Mouse (Mus musculus) adipocyte (in vitro differentiated cells): ENCODE data around the gene Nolc1.
"Not testable (repeated sequence)": the region's sequence is repeated elsewhere in the genome, so short reads cannot be mapped to it uniquely, and the experiment has no call there.

ENCODE experiments used
- DNase-seq: peaks from one replicate; pipeline ENCODE4 v3.0.0-alpha.2; 2016; ENCODE audit warnings: low spot score

Gene Nolc1

DNA sequence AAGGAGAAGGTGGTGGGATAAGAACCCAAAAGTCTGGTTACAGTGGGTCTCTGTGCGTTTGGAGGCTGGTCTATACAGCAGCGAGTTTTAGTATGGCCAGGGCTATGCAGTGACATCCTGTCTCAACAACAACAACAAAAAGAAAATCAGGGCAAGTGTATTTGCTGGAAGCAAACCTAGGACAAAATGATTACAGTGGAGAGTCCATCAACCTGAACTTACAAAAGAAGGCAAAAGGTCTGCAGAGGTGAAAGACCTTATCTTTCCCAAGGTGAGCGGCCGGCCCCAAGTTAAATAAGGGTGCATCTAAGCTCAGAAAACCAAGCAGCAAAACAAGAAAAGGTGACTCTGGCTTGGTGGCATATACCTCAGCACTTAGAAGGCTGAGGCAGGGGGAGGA lies 16.0 kb downstream of the Nolc1 start:
- DNase-seq, result no peak

- DNase-seq, result no peak
These were observed 18.5 kb downstream of the Nolc1 start for GRCm38 (mm10) chr19:46094144-46094543.

DNA sequence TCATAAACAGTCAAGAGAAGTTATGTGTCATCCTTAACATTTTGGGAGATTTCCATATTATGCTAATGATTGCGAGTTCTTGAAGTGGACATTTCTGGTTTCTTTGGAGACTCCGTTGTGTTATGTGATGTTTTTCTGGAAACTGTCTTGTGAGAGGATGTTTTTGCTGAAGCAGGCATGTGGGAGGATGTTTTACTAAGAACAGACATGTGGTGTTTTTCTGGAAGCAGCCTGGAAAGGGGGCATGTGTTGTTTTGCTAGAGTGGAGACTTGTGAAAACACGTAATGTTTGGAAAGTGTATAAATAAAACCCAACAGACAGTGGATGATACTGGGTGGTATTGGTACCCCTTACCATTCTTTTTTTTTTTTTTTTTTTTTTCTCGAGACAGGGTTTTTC lies 19.6 kb downstream of the Nolc1 start:
- no peak for DNase-seq

DNA sequence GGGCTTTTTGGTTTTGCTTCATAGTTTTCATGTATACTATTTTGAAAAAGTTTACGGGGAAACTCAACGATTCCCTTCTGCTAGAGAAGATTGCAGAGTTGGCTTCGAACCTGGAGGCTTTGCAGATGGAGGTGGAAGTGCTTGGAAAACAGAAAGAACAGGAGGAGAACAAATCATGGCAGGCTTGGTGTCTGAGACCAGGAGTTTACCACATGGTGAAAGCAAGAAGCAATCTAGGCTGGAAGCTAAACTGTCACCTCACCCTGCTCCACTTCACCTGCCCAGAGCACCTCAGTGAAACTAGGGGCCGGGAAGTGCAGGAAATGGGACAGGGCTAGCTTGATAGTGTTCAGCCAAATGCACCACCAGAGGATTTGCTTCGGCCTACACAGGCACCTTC lies 20.7 kb downstream of the Nolc1 start:
- DNase-seq, result no peak

DNA sequence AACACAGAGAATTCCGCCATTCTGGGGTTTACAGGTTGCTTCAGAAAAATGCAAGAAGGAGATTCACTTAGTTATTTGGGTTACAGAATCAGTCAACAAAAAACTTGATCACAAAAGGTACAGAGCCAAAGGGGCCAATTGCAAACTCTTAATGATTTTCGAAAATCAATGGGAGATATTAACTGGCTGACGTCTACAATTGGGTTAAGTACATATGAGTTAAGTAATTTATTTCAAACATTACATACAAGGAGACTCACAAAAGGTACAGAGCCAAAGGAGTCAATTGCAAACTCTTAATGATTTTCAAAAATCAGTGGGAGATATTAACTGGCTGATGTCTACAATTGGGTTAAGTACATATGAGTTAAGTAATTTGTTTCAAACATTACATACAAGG lies 23.9 kb downstream of the Nolc1 start:
- DNase-seq, result no peak

DNA sequence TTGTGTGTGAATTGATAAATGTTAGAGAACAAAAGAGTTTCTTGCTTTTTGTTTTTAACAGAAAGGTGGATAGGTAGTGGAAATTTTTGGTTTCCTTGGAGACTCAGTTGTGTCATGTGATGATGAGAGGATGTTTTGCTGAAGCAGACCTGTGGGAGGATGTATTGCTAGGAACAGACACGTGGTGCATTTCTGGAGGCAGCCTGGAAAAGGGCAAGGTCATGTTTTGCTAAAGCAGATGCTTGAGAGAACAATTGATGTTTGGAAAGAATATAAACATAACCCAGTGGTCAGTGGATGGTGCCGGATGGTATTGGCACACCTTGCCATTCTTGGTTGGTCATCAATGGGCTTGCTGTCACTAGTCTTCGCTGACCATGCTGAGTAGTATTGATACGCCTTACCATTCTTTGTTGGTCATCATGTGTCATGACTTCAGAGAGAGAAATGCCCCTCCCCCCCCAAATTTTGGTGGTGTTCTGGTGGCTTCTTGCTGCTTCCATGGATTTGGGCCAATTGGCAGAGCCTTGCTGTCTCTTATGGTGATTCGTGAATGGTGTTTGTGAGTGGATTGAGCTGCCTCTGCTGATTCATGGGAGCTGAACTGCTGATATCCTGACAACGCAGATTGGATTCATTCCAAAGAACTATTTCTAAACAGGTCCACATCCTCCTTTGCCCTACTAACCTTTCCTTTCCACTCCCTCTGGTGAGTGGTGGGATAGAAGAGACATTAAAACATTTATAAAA lies 27.9 kb downstream of the Nolc1 start:
- peak; percentile 32 for DNase-seq

GRCm38 (mm10) chr19:46104187-46104557 lies 28.5 kb downstream of the Nolc1 start:
- DNase-seq, result peak; percentile 29

DNA sequence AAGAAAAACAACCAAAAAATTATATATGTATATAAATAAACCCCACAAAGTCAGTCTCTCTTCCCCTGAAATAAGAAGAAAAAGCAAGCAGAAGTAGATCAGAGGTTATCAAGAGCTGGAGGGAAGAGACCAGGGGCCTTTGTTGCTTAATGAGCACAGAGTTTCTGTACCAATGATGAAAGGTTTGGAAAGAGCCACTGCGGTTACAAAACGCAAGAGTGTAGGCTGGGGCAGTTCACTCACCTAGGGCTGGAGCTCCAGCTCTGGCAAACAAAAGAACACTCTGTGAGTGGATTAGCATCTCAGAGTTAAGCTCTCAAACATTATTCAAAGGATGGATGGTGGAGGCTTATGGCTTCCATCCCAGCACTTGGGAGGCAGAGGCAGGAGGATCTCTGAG lies 34.6 kb downstream of the Nolc1 start:
- no peak for DNase-seq

DNA sequence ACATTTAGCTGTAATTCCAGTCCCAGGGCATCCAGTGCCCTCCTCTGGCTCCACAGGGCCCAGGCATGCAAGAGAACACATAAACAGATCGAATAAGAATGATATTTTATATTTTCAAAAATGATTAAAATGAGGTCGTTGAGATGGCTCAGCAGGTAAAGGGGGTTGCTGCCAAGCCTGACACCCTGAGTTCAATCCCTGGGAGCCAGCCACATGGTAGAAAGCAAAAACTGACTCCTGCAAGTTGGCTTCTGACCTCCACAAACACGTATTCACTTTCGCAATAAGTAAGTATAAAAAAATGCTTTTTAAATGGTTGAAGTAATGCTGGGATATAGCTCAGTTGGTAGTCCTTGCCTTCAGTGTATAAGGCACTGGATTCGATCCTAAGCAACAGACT lies 35.1 kb downstream of the Nolc1 start:
- no peak for DNase-seq

- no peak for DNase-seq
These were observed 39.0 kb downstream of the Nolc1 start for GRCm38 (mm10) chr19:46114617-46115016.

DNA sequence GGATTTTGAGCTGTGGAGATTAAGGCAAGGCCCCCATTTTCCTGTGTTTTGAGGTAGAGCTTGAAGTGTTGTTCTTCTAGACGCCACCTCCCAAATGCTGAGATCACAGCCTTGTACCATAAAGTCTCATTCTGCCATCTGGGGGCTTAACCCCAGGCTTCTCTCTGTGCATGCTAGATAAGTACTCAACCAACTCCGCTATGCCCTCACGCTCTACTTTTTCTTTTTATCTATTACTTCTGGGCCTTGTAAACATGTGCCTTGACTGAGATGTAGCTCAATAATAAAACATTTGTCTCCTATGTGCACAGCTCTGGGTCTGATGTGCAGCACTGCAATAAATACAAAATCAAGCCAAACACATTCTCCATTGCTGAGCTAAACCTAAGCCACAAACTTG lies 43.8 kb downstream of the Nolc1 start:
- DNase-seq, result no peak

DNA sequence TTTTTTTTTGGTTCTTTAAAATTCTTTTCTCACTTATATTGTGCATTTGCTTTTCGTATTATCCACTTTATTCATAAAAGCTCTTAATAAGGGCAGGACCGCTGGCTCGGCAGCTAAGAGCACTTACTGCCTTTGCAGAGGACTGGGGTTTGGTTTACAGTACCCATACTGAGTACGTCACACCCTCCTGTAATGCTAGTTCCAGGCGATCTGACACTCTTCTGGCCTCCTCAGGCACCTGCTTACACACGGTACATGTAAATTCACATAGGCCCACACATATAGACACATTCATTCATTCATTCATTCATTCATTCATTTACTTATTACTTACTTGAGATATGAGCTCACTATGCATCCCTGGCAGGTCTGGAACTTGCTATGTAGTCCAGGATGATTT lies 45.2 kb downstream of the Nolc1 start:
- DNase-seq, result no peak

- DNase-seq, result no peak
These were observed 48.2 kb downstream of the Nolc1 start for GRCm38 (mm10) chr19:46123876-46124275.

DNA sequence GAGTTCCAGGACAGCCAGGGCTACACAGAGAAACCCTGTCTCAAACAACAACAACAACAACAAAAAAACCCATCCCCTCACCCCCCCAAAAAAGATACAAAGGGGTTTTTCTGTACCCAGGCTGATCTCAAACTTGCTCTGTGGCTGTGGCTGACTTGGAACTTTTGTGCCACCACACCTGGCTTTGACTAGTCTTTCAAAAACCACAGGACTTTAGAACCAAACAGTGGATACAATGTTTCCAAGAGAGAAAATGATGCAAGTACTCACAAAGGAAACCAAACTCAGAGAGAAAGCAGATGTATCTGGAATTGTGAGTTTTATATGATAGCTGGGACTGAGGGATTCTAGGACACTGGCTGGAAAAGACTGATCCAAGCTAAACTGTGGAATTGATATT lies 49.0 kb downstream of the Nolc1 start:
- no peak for DNase-seq

DNA sequence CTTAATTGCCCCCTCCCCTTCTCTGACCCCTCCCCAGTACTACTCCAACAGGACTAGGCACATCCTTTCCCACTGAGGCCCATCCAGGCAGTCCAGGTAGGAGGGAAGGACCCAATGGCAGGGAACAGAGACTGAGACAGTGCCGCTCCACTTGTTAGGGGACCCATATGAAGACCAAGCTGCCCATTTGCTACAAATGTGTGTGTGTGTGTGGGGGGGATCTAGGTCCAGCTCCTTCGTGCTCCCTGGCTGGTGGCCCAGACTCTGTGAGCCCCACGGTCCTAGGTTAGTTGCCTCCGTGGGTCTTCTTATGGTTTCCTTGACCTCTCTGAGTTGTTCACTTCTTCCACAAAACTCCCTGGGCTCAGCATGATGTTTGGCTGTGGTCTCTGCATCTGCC lies 50.6 kb downstream of the Nolc1 start:
- DNase-seq, result no peak

DNA sequence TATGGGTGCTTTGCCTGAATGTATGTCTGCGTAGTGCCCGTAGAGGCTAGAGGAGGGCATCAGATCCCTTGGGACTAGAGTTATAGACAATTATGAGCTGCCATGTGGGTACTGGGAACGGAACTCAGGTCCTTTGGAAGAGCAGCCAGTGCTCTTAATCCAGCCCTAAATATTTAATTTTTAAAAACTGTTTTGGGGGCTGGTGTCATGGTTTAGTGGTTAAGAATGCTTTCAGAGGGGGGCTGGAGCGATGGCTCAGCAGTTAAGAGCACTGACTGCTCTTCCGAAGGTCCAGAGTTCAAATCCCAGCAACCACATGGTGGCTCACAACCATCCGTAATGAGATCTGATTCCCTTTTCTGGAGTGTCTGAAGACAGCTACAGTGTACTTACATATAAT lies 54.1 kb downstream of the Nolc1 start:
- DNase-seq, result not testable (repeated sequence)

GRCm38 (mm10) chr19:46131283-46131682 lies 55.6 kb downstream of the Nolc1 start:
- DNase-seq, result no peak

DNA sequence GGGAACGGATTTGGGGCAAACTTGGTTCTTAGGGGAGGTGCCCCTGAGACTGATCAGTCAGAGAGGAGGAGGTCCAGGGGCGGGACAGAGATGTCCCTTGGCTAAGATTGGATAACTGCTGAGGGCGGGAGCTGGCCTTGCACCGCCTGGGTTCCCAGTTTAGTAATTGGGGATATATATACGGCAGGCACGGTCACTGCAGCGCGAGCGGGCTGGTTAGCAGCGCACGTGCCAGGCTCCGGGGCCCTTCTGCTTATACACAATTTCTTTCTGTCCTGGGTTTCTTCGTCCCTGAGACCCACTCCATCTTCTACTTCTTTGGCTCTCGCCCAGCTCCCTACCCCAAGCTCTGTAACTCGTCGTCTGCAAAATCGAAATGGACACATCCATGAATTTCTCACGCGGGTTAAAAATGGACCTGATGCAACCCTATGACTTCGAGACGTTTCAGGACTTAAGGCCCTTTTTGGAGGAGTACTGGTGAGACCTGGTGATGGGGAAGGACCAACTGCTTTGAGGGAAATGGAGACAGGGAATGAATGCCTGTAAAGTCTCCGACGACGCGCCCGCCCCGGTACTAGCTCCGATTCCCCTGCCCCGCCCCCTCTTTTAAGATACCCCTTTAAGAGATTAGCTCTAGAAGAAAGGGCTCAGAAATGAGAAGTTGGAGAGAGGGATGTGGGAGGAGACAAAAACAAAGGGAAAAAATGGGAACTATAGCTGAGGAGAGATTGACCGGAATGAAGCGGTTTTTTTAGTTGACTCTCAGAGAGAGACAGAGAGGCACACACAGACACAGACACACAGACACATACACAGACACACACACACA lies 56.2 kb downstream of the Nolc1 start, which contains the start of gene Elovl3:
Elovl3 (plus strand) TSS at position 204 of the 832 bp plus-strand sequence.
- no peak for DNase-seq

- DNase-seq, result no peak
These were observed 56.9 kb downstream of the Nolc1 start for GRCm38 (mm10) chr19:46132577-46132976.
